Mouse (Mus musculus) brain, embryonic 14.5 days (tissue): ENCODE measurements around the gene Mybph.

Experiments
- CTCF ChIP-seq: fragments of 200-500 bp; IDR thresholded peaks from 2 replicates; pipeline ENCODE4 v1.5.1; 2012; ENCODE audit warnings: inconsistent platforms, mild to moderate bottlenecking, moderate library complexity, borderline replicate concordance; ENCODE audit not compliant: insufficient read depth, insufficient read length; ENCODE audit errors: extremely low read depth
- POLR2A ChIP-seq: fragments of 200-500 bp; IDR thresholded peaks from 2 replicates; pipeline ENCODE4 v1.6.1; 2012; ENCODE audit warnings: mild to moderate bottlenecking, inconsistent platforms, borderline replicate concordance; ENCODE audit not compliant: poor library complexity, insufficient read depth, insufficient read length, severe bottlenecking; ENCODE audit errors: extremely low read depth

- TF ChIP-seq CTCF (no peak), POLR2A (no peak)
These were observed 23.8 kb downstream of the Mybph start for GRCm38 (mm10) chr1:134217028-134217481.
